Mouse (Mus musculus): ENCODE data around the gene Casc3.

Gene Casc3

DNA sequence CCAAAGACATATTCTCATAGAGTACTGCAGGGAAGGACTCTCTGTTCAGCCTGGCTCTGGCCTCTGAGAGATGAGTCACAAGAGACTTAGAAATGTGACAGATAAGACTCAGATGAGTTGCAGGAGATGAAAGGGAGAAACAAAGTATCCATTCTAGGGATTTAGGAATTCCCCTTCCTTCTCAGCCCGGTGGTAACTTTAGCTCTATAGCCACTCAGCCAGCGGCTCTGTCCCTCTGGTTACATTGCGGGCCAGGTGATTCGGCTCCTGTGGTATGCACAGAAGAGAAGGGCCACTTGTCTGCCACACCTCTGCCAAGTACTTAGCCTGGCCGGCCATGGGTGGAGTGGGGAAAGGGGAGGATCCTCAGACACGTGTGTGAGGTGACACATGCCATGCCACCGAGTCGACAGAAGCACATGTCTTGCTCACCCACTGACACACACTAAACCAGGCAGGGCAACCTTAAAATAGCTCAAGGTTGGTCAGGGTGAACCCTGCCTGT lies 32.0 kb upstream of the Casc3 start:
- in situ Hi-C loops (cut with MboI, MseI) = no loop called here

DNA sequence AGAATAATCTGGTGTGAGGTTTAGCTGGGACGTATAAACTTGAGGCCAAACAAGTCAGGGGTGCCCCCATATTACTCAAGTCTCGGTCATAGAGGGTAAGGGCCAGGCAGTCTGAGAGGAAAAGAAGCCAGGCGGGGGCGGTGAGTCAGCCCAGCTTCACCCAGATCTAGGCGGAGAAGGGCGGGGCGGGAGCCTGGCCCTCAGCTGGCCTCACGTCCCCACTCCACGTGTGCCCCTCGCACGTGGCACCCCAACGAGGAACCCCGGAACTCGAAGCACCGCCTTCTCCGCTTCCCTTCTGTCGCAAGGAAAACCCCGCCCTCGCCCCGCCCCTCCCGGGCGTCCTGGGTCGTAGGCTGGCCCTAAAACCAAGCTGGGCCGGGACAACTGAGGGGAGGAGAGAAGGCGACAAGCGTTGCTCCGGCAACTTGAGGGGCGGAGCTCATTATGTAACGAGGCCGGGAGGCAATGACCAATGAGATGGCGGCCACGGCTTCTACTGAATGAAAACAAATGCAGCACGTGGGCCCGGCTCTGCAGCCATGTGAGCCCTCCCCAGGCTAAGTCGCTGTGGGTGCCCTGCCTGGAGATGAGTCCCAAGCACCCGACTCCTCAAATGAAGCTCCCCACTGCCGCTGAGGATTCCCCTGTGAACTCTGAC lies 30.9 kb upstream of the Casc3 start:
- in situ Hi-C loops (cut with MboI, MseI) = no loop called here

DNA sequence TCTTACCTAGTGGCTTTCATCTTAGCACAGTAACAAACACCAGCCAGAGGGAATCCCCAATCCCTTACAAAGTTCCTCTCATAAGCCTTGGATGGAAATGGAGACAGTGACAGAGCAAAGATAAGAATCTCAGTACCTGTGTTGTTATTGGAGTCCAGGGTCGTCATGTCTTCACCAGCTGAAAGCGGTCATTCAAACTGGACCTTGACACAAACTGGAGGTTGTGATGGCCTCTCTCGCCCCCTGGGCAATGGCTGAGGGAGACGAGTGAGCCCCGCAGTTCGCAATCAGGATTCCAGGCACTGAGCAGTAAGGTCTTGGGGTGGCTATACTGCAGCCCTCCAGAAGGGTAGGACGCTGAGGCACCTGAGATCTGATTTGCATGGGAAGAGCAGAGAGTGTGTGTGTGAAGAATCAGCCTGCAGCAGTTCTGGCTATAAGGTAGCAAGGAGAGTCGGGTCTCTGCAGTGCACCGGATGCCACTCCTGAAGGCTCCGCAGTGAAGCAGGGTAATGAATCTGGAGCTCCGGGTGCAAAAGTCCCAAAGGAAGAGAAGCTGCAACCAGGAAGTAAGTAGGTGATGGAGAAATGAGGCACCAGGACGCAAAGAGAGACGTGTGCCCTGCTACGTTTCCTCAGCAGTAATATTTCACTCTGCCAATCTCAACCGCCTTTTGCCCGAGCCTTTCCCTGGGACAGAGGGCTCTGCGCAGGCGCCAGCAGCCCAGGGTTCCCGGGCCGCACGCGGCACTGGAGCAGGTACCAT lies 29.9 kb upstream of the Casc3 start, which contains the start of gene Nr1d1:
Gene Nr1d1, minus strand, starts transcription at position 752 of the 766 bp plus-strand sequence.
- in situ Hi-C loops (cut with MboI, MseI) = no loop called here

DNA sequence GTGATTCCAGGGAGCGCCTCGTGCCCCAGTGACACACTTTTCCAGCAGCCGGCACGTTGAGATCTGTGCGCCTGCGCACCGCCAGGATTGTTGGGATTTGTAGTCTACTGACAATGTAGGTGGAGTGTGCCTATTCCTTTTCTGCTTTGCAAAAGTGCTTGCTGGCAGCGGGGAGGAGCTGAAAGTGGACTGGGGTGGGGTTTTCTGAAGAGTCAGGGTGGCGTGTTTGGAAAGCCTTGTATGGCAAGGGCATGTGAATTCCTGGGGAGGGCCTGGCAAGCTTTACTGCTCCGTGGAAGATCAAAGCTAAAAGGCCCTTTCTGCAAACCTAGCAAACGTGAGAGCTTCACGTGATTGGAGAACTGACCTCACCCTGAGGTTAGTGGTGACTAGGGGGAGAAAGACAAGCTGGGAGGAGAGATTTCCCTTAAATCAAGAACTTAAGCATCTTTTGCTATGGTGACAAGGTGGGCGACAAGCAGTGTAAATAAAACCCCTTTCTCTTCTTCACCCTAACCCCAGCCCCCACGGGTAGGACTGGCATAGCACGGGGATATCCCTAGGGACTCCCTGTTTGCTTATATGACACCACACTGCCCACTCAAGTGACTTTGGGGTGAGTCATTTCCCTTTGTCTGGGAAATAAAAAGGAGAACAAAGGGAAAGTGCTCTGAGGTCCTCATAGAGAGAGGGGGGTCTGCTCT lies 29.2 kb upstream of the Casc3 start:
- in situ Hi-C loops (cut with MboI, MseI) = no loop called here

DNA sequence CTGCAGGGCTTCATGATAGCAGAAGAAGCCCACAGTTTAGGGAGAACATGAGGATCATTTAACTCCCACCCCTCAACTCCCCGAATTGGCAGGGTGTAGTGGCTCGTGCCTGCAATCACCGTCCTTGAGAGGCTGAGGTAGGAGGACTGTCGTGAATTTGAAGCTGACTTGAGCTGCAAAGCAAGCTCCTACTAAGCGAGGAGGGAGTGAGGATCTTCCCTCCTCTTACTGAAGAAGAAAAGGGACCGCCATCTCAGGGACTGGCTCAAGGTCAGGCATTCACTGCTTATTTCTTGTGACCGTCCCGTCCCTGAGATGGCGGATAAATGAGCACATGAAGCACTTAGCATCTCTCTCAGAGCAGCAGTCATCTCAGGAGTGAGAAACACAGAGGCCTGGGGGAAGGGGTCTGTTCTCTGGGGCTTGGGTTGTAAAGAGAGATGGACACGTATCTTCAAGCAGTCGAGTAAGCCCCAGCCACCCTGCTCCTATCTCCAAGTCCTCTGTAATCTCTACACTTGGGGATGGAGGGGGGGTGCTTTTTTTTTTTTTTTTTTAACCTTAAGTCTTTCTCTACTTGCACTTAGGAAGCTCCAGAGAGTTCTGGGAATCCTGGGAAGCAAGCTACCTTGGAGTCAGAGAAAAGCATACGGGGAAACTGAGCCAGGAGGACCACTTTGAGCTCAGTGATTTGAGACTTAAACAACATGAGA lies 28.5 kb upstream of the Casc3 start:
- in situ Hi-C loops (cut with MboI, MseI) = no loop called here

DNA sequence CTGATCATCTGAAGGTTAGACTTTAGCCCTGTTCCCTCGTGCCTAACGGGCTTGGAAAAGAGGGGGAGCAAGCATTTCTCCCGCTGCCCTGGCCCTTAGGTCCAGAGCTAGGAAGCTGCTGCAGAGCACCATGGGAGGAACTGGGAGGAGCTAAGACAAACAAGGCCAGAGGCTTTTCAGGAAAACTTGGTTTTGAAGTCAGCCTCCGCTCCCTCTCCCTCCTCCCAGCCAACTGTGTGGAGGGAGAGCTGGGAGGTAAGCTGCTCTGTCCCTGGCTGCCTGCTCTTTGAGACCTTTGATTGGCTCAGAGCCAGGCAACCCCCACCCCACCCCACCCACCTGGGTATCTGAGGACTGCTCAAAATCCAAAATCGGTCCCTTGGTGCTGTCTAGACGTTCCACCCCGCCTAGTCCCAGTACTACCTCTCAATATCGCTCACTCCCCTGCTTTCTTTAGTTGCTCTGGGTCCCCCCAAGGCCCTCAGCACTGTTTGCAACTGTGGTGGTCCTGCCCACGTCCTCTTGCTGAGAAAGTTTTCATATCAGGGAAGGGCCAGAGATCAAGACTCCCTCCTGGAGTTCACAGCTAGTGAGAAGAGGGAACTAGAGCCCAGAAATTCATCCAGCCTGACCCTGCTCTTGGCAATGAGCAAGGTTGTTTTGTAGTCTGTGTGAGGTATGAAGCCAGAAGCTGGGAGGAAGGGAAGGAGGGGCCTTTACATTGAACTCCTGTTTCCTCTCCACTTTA lies 27.7 kb upstream of the Casc3 start:
- in situ Hi-C loops (cut with MboI, MseI) = no loop called here

DNA sequence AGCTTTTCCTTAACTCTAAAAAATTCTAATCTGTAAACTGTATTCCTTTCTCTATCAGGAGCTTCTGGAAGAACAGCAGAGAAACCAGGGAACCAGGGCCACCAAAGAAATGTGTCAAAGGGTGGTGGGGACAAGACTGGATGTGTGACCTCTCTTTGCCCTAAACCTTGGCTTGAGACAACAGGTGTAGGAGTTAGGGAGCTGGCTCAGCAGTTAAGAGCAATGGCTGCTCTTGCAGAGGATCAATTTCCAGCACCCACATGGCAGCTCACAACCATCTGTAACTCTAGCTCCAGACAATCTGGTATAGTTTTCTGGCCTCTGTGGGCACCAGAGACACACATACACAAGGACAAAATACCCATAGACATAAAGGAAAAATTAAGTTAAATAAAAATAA lies 26.8 kb upstream of the Casc3 start:
- in situ Hi-C loops (cut with MboI, MseI) = no loop called here

DNA sequence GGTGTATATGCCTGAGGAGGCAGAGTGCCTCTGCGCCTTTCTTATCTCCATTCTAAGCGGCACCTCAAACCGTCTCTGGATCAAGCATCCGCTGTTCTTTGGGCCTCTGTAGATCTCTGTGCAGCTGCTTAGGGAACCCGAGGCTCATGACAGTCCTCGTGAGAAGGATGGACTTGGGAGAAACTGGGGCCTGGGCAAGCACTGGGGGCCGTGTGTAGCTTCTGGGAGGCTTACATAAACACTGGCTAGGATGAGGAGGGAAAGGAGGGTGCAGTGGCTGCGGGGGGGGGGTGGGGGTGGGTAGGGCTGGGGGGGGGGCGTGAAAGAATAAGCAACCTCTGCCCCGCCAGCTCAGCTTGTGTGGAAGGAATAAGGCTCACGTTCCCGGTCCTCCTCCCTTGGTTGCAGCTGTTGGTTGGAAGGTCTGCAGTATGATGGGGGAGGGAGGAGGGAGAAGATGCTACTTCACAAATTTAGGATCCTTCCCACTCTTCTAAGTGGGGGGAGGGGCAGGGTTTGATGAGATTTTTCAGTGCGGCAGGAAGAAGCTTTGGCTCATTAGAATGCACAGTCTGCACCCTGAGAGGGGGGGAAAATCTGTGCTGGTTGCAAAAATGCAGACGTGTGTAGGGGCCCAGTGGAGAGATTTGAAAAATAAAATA lies 22.7 kb upstream of the Casc3 start:
- in situ Hi-C loops (cut with MboI, MseI) = loop anchor here (5.0 kb wide), 1 partner anchor 35 kb away; no protein-coding TSS in a partner anchor

DNA sequence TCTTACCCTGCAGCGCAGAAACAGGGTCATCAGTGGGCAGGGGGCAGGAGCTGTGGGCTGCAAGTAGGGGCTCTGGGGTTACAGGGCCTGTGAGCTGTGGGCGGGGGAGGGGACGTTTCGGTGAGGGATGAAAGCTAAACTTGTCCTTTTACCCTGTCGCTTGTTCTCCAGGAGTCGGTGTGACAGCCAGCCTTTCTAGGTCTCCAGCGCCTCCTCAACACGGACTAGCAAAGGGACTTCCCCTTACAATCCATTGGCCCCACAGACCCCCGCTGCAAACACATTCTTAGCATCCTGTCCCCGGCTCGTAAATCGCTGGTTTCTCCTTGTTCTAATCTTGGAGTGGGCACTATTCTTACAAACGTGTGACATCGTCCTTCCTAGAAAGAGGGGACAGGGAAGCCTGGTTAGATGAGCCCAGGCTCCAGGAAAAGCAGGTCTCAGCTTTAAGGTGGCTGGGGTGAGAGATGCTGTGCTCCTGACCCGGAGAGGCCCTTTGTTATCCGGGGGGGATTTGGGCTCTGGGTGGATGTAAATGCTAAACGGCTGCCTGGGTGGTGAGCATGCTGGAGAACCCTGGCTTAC lies 22.0 kb upstream of the Casc3 start:
- in situ Hi-C loops (cut with MboI, MseI) = loop anchor here (5.0 kb wide), 1 partner anchor 35 kb away; no protein-coding TSS in a partner anchor

DNA sequence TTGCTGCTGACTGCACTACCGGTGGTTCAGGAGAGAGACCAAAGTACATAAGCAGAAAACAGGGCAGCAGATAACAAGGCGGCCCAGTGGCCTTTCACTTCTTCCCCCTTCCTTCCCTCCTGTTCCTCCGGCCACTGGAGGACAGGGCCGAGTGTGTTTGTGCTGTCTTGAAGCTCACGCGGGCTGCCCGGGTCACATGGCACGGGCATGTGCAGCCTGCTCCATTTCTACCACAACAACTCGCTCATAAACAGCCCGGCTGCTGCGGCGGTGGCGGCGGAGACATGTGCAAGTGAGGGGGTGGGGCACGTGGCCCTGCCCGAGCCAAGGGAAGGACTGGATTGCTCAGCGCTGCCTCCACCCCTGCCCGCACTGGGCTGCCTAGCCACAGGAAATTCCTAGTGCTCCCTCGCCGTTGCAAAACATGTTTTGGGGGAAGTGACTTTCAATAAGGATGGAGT lies 21.4 kb upstream of the Casc3 start:
- in situ Hi-C loops (cut with MboI, MseI) = loop anchor here (5.0 kb wide), 1 partner anchor 36 kb away; no protein-coding TSS in a partner anchor

DNA sequence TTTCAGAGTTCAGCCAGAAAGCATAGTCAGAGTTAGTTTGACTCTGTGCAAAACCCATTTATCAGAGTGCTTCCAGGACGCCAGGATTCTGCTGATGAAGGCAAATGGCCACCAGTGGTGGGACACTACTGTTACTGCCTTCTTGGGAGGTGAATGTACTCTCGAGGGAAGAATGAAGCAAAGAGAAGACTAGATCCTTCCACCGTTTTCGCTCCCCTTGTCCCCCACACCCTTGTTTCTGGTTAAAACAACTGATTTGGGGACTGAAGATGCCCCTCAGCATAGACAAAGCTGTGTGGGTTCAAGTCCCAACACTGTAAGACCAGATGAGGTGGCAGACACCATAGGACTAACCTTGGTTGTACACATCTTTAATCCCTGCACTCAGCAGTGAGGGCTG lies 20.6 kb upstream of the Casc3 start:
- in situ Hi-C loops (cut with MboI, MseI) = loop anchor here (5.0 kb wide), 1 partner anchor 37 kb away; no protein-coding TSS in a partner anchor

DNA sequence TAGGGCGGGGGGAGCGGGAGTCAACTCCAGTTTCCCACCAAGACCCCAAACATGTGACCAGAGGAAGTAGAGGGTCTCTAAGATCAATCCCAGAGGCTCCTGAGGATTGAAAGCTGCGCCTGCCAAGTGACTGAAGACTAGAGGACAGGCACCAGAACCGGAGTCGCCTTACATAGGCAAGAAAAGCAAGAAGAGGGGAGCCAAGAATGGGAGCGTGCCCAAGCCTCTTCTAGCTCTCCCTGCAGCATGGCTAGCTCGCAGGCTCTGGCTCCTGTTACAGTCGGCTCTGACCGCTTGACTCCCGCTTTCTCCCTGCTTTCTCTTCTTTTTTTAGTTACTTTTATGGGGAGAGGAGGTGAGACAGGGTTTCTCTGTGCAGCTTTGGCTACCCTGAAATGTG lies 19.5 kb upstream of the Casc3 start:
- in situ Hi-C loops (cut with MboI, MseI) = no loop called here

DNA sequence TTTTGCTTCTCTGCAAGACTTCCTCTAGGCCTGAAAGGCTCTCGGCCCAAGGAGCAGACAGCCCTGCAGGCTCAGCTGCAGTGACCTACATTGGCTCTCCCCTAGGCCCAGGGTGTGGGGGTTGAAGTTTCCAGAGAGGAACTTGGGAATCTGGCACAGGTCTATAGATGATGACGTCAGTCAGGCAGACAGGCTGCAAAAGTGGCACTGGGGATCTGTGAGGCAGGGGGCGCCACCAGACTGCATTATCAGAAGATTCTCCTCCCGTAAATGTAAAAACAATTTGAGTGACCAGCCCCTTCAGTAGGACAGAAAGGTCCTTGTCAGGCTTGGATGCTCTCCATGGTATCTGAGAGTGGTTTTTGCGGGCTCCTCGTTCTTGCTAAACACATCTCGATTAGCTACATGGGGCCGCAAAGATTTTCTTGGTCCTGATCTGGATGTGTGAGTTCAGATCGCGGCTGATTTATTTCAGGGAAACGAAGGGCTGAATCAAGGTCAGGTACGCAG lies 18.9 kb upstream of the Casc3 start:
- in situ Hi-C loops (cut with MboI, MseI) = no loop called here

DNA sequence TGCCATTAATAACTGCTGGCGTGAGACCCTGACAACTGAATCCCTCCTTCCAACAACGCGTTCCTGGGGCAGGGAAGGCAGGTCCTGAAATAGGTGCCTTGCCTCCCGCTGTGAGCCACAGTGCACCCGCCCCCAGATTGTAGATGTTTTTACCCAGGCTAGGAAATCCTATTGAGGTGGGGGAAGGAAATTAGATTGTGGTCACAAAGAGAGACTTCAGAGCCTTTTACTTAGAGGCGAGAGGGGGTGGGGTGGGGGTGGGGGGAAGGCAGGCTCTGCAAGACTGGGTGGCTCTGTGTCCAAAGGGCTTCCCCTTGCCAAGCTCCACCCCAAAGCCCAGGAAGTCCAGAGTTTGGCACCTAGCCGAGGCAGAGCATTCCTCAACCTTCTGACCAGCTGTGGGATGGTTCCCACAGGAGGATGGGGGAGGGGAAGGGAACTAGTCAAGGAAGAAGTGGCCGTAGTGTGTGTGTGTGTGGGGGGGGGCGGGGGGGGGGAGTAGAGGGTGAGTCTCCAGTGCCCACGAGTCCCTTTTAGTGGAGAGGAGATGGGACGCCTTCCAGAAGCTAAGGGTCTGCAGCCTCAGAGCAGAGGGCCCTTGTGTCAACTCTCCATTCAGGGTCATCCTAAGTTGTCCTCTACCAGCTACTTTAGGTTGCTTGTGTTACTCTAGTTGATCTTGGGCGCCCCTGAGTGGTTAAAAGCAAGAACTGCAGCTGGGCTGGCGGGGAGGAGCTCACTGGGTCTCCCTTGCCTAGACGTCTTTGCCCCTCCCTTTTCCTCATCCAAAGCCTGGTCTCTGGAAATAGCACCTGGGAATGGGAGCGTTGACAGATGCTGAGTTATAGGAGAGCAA lies 18.1 kb upstream of the Casc3 start:
- in situ Hi-C loops (cut with MboI, MseI) = no loop called here

DNA sequence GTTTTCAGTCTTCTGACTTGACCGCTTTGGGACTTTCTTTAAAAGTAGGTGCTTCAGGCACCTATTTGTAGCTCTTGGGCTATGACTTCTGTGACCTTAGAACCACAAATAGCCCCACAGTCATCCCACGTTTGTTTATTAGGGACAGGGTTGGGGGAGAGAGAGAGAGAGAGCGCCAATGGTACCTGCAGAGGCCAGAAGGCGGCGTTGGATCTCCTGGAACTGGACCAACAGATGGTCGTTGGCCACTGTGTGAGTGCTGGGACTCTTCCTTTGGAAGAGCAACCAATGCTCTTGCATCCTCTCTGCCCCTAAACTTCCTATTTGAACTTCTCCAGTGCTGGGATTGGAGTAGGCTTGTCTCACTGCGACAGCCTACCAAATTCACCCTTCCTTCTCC lies 17.5 kb upstream of the Casc3 start:
- in situ Hi-C loops (cut with MboI, MseI) = no loop called here

DNA sequence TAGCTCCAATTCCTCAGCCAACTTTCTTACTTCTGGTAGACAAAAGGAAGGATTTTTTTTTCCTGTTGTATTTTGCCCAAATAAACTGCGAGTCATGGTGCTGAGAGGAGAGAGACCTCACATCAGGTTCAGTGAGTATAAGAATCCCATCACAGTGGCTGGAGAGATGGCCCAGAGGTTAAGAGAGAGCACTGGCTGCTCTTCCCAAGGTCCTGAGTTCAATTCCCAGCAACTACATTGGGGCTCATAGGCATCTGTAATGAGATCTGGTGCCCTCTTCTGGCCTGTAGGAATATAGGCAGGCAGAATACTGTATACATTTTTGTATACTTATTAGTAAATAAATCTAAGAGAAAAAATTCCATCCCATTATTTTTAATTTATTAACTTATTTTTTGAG lies 17.0 kb upstream of the Casc3 start:
- in situ Hi-C loops (cut with MboI, MseI) = no loop called here

DNA sequence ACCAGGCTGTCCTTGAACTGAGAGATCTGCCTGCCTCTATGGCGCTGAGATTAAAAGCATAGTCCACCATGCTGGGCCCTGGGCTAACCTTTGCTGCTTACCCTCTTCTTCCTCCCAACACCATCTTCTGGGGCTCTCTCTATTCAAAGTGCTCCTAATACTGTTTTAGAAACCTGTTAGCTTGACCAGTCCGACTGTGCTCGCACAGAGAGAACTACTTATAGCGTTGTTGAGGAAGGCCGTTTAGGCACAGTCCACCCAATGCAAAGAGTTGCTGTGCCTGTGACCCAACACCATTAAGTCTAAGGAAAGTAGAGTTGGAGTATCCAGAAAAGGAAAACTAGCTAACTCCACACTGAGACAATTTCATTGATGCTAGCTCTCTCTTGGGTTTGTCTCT lies 16.6 kb upstream of the Casc3 start:
- in situ Hi-C loops (cut with MboI, MseI) = no loop called here

DNA sequence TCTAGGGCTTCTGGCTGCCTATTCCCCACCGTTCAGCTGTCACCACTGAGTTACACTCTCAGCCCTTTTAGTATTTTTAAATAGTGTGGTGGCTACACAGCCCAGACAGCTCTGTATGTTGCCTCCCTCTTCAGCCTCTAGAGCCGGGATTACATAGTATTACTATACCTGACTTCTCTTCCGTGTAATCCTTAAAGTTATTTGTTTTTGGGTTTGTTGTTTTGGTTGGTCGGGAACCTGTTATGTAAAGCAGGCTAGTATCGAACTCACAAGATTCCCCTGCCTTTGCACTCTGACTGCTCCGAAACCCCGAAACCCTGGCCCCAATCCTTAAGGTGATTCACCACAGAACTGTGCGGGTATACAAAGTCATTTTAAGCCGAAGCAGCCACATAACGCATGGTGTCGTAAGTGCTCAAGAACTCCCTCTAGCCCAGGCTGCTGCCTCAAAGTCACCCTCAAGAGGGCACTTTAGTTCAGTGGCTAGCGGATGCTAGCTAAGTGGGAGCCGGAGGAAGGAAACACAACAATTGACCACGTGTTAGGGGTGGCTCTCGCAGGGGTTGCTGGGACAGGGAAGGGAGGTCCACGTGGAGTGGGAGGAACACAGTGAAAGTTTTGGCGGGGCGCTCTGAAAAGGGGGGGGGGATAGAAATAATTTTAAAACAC lies 16.0 kb upstream of the Casc3 start:
- in situ Hi-C loops (cut with MboI, MseI) = no loop called here

Measured in T-helper 2 cell (primary cell).